Mouse (Mus musculus) small intestine, adult 10 weeks (tissue): ENCODE measurements around the gene Dnajc9. TPM values are rescaled to one million over a fixed set of nuclear protein-coding genes. Genes with fewer than 3 reads are reported as not detected.

Source experiments
- polyA plus RNA-seq: library from polyadenylated mRNA; stranded (reverse); fragments of 350-450 nt; fragmentation: Illumina TruSeq; extraction: RNeasy Lipid Tissue Mini Kit (QIAGEN cat#74804); gene quantifications from one replicate; pipeline ENCODE4 v1.2.3, GENCODE M21; 2014; ENCODE audit warnings: low replicate concordance

Dnajc9 gene
- polyA plus RNA-seq, result 79.3 TPM

GRCm38 (mm10) chr14:20388441-20389129 lies at the start of gene Dnajc9:
Dnajc9 (minus strand) TSS chr14:20388910.

GRCm38 (mm10) chr14:20393205-20393913 lies 4.6 kb upstream of the Dnajc9 start, which contains the start of gene Mrps16:
Mrps16 (minus strand) TSS chr14:20393634.

GRCm38 (mm10) chr14:20347991-20348541 lies 40.6 kb downstream of the Dnajc9 start, which contains the start of the genes Ecd and Fam149b:
Ecd (minus strand) TSS chr14:20348121.
Fam149b (plus strand) TSS chr14:20348162.

Other genes starting within 250 kb of the Dnajc9 start
- 6.9 TPM for gene Kcnk5, start 207.1 kb downstream of the Dnajc9 start, polyA plus RNA-seq
- gene Kcnk16, start 119.7 kb downstream of the Dnajc9 start, polyA plus RNA-seq, result not detected
- gene Nudt13, start 94.2 kb downstream of the Dnajc9 start, polyA plus RNA-seq, result 8.5 TPM
- 11.0 TPM for gene Ecd, start 40.8 kb downstream of the Dnajc9 start, polyA plus RNA-seq
- 32.9 TPM for gene Fam149b, start 40.7 kb downstream of the Dnajc9 start, polyA plus RNA-seq
- gene Mrps16, start 4.7 kb upstream of the Dnajc9 start, polyA plus RNA-seq, result 1.4 TPM
- gene Cfap70, start 63.3 kb upstream of the Dnajc9 start, polyA plus RNA-seq, result not detected
- 78.3 TPM for gene Anxa7, start 91.2 kb upstream of the Dnajc9 start, polyA plus RNA-seq
- gene Mss51, start 108.0 kb upstream of the Dnajc9 start, polyA plus RNA-seq, result 2.3 TPM
- gene Ppp3cb, start 157.7 kb upstream of the Dnajc9 start, polyA plus RNA-seq, result 151 TPM